Mouse (Mus musculus) spleen, postnatal 10 days (tissue): ENCODE results near the gene Srsf3.
"Not testable (repeated sequence)": the region's sequence is repeated elsewhere in the genome, so short reads cannot be mapped to it uniquely, and the experiment has no call there.

Experiments
- DNase-seq, 2 experiments: peaks; one replicate each; pipeline ENCODE4 v3.0.0; 2021 to 2022; ENCODE audit warnings: low spot score in 2 of 2

Gene Srsf3

DNA sequence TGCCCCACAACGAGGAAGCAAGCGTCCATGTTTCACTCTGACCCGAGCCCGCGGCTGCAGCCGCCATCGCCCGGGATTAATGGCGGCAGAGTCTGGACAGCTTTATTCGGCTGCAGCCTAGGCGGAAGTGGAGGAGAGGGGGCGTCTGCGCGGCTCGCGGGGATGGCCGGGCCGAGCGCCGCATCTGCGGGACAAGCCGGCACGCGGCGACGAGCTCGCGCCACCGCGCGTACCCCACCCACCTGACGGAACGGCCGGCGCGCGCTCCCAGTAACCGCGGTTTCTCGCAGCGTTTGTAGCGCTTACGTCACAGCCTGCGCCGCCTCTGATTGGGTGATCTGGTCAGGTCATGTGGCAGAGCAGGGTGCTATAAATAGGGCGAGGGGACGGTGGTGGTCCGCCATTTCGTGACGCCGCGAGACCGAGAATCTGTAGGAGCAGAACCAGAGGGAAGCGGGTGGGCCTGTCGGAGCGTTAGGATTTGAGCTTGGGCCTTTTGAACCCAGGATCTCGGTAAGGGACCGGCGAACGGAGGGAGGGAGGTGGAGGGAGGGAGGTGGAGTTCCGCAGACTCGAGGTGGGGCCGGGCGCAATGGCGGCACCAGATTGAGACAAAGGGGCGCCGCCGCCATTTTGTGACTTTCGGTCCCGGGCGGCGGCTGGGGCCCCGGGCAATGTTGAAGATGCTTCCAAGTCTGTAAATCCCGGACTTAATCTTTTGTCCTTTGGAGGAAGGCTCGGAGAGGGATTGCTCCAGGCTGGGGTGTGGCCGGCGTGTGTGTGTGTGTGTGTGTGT lies at the start of gene Srsf3:
TSS of gene Srsf3 (plus strand) at position 355 of the 796 bp plus-strand sequence.
- DNase-seq = peak; percentile 98 to 99

DNA sequence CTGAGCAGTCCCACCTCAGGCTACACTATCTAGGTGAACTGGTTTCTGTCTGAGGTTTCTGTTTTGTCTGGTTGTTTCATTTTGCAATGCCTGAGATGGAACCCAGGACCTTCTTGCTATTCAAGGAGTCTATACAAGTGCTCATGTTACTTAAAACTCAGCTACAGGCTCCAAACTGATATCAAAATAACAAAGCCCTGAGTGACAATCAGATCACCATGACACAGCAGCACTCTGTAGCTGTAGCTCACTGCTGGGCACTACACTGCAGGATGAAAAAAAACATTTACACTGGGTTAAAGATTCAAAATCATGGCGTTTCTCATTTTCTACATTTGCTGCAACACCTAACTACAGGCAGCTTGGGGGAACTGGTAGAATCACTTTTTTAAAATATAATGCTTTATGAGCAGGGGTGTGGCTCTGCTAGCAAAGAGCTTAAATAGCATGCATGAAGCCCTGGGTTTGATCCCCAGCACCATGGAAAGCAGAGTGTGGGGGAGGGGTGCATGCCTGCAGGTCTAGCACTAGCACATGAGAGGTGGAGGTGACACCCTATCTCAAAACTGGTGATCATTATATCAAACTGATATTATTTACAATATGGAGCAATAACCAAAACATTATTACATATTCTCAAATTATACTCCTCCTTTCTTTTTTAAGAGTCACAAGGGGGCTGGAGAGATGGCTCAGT lies 47.6 kb upstream of the Srsf3 start:
- DNase-seq = no peak

- peak; percentile 24 to 47 for DNase-seq
These were observed 45.6 kb upstream of the Srsf3 start for GRCm38 (mm10) chr17:28986833-28987232.

- DNase-seq = peak; percentile 18 to 67
These were observed 44.7 kb upstream of the Srsf3 start for GRCm38 (mm10) chr17:28987713-28988112.

DNA sequence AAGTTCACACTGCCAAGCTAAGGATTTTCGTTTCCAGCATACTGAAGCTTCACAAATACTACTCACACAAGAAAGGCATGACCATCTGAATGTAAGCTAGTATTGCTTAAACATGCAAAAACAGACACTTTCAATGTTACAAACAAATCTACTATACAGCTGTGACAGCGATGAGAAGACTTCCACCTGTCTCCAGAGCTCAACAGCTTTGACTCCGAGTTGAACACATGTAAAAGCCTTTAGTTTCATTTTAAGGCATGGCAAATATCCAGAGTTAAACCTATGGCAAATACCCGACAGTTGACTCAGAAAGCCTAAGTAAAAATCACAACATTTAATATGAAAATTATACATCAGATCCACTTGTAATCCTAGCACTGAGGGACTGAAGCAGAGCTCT lies 44.1 kb upstream of the Srsf3 start:
- no peak for DNase-seq

GRCm38 (mm10) chr17:28988996-28989395 lies 43.4 kb upstream of the Srsf3 start:
- no peak for DNase-seq

GRCm38 (mm10) chr17:28990060-28990459 lies 42.4 kb upstream of the Srsf3 start:
- no peak for DNase-seq

GRCm38 (mm10) chr17:28991286-28991685 lies 41.1 kb upstream of the Srsf3 start:
- DNase-seq = no peak

- no peak for DNase-seq
These were observed 40.3 kb upstream of the Srsf3 start for GRCm38 (mm10) chr17:28992105-28992504.

DNA sequence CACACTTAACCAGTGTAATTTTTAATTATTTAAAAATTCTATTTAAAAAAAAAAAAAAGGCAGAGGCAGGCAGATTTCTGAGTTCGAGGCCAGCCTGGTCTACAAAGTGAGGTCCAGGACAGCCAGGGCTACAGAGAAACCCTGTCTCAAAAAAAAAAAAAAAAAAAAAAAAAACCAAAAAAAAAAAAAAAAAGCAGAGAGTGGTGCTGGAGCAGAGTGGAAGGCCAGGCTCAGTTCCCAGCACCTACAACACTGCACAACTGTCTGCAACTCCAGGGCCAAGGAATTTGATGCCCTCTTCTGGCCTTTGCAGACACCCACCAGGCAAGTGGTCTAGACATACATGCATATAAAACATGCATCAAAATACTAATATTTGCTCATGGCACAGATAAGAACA lies 39.4 kb upstream of the Srsf3 start:
- not testable (repeated sequence) for DNase-seq

DNA sequence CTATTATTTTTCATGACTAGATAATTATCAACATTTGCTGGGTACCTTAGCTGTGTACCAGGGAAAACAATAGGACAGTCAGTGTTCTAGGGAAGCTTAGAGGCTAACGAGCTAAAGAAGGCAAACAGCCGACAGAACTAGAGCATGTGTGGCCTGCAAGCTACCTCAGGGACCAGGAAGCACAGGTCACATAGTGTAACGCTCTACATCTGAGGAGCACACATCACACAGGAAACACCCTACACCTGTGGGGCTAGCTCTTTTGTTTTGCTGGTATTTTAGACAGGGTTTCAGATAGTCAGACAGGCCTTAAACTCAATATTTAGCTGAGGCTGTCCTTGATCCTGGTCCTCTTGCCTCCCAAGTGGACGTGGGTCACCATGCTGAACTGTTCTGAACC lies 37.8 kb upstream of the Srsf3 start:
- no peak for DNase-seq

GRCm38 (mm10) chr17:29000465-29000864 lies 32.0 kb upstream of the Srsf3 start:
- DNase-seq = no peak

GRCm38 (mm10) chr17:29003740-29004139 lies 28.7 kb upstream of the Srsf3 start:
- no peak for DNase-seq

DNA sequence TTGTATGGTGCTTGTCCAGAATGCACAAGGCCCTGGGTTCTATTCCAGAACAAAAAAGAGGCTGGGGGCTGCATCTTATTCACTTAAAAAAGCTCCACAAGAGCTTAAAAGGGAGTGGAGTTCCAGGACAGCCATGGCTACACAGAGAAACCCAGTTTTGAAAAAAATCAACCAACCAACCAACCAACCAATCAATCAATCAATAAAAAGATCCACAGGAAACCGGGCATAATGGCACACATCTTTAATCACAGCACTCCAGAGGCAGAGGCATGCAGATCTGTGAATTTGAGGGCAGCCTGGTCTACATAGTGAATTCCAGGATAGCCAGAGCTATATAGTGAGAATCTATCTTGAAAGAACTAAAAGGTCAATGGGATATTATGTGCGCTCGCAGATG lies 27.4 kb upstream of the Srsf3 start:
- no peak for DNase-seq

GRCm38 (mm10) chr17:29006812-29007211 lies 25.6 kb upstream of the Srsf3 start:
- DNase-seq = peak in 1 of 2 experiments; percentile 40

DNA sequence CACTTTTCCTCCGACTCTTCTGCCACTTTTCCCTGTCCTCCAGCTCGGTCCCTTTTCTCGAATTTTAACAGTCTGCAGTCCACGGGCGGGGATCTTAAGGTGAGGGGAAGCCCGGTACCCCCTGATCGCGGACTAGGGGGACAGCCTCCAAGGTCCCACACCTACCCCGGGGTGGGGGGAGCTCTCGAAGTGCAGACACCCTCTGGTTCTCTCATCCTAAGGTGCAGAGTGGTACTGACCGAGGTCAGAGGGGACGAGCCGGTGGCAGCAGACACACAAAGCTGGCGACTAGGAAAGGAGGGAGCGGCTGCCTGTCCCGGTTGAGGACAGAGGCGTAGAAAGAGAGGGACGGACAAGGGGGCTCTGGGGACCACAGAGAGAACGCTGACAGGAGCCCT lies 25.2 kb upstream of the Srsf3 start:
- DNase-seq = no peak

DNA sequence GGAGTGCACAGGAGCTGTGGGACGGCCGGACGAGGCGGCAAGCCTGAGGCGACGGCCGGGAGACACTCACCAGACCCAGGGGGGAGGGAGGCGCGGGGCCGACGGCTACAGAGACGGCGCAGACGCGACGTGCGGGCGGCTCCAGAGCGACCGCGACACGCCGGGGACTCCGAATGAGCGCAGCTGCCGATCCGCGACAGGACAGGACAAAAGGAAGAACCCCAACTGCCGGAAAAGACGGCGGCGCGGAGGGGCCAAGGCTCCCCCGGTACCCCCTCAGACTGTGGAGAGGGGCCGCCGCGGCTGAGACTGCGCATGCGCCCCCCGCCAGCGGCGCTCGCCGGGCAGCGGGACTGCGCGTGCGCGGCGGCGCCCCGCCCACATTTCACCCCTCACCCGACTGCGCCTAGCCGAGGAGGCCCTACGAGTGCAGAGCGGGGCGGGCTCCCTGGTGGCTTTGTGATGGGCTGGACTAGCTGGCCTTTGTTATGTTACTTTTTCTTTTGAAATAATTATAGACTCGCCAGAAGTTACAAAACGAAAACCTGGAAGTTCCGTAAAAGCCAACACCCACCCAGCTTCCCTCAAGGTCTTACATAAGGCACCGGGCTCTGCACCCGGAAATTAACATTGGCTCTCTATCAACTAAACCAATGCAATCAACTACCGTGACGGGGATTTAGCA lies 24.6 kb upstream of the Srsf3 start, which contains the start of gene Stk38:
TSS of gene Stk38 (minus strand) at position 355 of the 685 bp plus-strand sequence.
- peak; percentile 94 to 96 for DNase-seq

GRCm38 (mm10) chr17:29008326-29008650 lies 24.1 kb upstream of the Srsf3 start:
- no peak for DNase-seq

DNA sequence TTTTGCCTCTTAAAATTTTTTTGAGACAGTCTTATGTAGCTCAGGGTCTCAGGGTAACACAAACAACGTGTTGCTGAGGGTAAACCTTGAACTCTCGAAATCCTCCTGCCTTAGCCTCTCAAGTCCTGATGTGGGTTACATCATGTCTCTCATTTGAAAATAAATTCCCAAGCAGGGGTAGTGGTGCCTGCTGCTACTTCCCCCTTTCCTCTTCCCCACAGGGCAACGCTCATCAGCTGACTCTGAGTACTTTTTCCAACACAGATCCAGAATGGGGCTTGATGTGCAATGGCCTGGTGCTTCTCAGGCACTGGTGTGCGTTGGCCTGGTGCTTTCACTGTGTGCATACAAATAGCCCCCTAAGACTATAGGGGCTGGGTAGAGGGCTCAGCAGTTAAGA lies 23.2 kb upstream of the Srsf3 start:
- DNase-seq = no peak

GRCm38 (mm10) chr17:29014235-29014634 lies 18.2 kb upstream of the Srsf3 start:
- no peak for DNase-seq

DNA sequence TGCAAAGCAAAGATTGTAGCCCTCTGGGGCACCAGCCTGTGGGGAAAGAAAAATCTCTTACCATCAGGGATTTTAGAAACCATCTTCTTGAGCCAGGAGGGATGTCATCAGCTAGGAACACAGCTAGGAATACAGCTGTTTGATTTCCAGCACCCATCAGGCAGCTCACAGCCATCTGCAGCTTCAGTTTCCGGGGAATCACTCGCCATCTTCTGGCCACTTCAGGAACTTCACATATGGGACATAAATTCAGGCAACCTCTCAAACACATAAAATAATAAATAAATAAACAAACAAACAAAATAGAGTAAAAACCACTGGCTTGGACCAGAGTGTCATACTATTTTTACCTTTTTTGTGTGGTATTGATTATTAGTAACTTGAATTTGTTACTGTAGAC lies 16.8 kb upstream of the Srsf3 start:
- peak; percentile 52 to 77 for DNase-seq

- no peak for DNase-seq
These were observed 15.7 kb upstream of the Srsf3 start for GRCm38 (mm10) chr17:29016705-29017104.
